Mouse (Mus musculus) Muller cell, postnatal 12 days (primary cell): ENCODE data around the gene Spout1.
A peak's percentile ranks its signal among the peaks of the same experiment; 100 is the strongest.

ENCODE experiments used
- DNase-seq: peaks from one replicate; pipeline ENCODE4 v3.0.0-alpha.2; 2015; ENCODE audit errors: inconsistent ontology term

The Spout1 gene

DNA sequence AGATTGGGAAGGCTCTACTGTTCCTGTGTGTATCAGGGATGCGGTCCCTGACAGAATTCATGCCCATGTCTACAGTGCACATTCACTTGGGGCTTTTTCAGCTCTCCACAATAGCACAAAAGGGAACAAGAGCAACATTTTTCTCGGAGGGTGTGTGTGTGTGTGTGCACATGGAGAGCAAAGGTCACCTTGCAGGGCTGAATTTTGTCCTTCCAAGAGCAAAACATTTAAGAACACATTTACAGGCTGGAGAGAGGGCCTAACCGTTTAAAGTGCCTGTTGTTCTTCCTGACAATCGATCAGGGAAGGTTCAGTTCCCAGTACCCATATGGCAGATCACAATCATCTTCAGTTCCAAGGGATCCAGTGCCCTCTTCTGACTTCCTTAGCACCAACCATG is 48.1 kb downstream of the Spout1 start:
- no peak for DNase-seq

DNA sequence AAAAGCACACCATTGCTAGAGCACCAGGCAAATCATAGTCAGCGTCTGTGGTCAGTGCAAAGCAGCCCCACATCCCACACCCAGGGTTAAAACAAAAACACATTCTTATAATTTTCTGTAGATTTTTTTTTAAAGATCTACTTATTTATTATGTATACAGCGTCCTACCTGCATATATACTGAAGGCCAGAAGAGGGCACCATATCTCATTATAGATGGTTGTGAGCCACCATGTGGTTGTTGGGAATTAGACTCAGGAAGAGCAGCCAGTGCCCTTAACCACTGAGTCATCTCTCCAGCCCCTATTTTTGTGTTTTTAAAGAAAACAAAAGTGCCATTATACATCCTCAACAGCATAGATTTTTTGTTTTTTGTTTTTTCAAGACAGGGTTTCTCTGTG is 49.5 kb downstream of the Spout1 start:
- DNase-seq = peak; percentile 22

GRCm38 (mm10) chr2:30124472-30125274 is 53.6 kb downstream of the Spout1 start, which contains the start of gene Zer1:
Gene Zer1, minus strand, starts transcription at chr2:30124585.
- DNase-seq = peak; percentile 97

- DNase-seq = no peak
Measured at GRCm38 (mm10) chr2:30123729-30124471, 54.4 kb downstream of the Spout1 start.
